Mouse (Mus musculus): ENCODE measurements at regions not wholly inside any gene's neighbourhood (a gene's known extent, or its start where the extent isn't known, plus 50 kb on each side); places are given as distances from the start of the nearest gene placed in this dataset.

- Histone ChIP-seq H3K4me1 (no peaks in the 10 kb centered on the region), H3K27ac (no peak overlapping the region), H3K4me2 (replicated peaks) (no peak overlapping the region), H3K27me3 (peaks cover 4% of the 10 kb centered on the region; the same call in 1 of the 2 replicates), H3K36me3 (no peaks in the 10 kb centered on the region), H3K9me3 (no peaks in the 10 kb centered on the region), H3K9ac (no peak overlapping the region), H3K4me3 (no peak overlapping the region)
- ATAC-seq (ENCODE audit: low FRiP score, low read depth): no peak
- 76% methylated on average over 7 of the region's 7 CpGs for WGBS
Measured at GRCm38 (mm10) chrX:12392145-12392825, 195.3 kb upstream of the Atp6ap2 start.

- H3K27ac ChIP-seq: no peak overlapping the region; the same call in 1 of the 2 replicates
- H3K4me1 ChIP-seq: no peaks in the 10 kb centered on the region
- no peak overlapping the region for H3K4me3 ChIP-seq
- H3K36me3 ChIP-seq: no peaks in the 10 kb centered on the region
- H3K4me2 ChIP-seq (replicated peaks): no peak overlapping the region
- 56% methylated on average over 3 of the region's 3 CpGs for WGBS
- no peak for ATAC-seq (ENCODE audit: low FRiP score, low read depth)
- no peak overlapping the region for H3K9ac ChIP-seq
- H3K27me3 ChIP-seq: no peaks in the 10 kb centered on the region
- no peaks in the 10 kb centered on the region for H3K9me3 ChIP-seq
Measured at GRCm38 (mm10) chrX:12409319-12409718, 178.3 kb upstream of the Atp6ap2 start.

- Histone ChIP-seq H3K4me1 (no peaks in the 10 kb centered on the region), H3K27ac (no peak overlapping the region), H3K9me3 (no peaks in the 10 kb centered on the region), H3K9ac (no peak overlapping the region), H3K36me3 (no peaks in the 10 kb centered on the region), H3K4me2 (replicated peaks) (no peak overlapping the region), H3K27me3 (peaks cover 13% of the 10 kb centered on the region; the same call in 1 of the 2 replicates), H3K4me3 (no peak overlapping the region)
- WGBS: 79% methylated on average over 6 of the region's 6 CpGs
- ATAC-seq (ENCODE audit: low FRiP score, low read depth): no peak
Measured at GRCm38 (mm10) chrX:12425566-12425965, 162.0 kb upstream of the Atp6ap2 start.

GRCm38 (mm10) chrX:12426664-12427063 lies 160.9 kb upstream of the Atp6ap2 start:
- no peak overlapping the region for H3K9ac ChIP-seq
- no peak overlapping the region for H3K4me2 ChIP-seq (replicated peaks)
- no peak for ATAC-seq (ENCODE audit: low FRiP score, low read depth)
- no peak overlapping the region for H3K4me3 ChIP-seq
- no peaks in the 10 kb centered on the region for H3K36me3 ChIP-seq
- peaks cover 13% of the 10 kb centered on the region; the same call in 1 of the 2 replicates for H3K27me3 ChIP-seq
- H3K4me1 ChIP-seq: no peaks in the 10 kb centered on the region
- 72% methylated on average over 4 of the region's 4 CpGs for WGBS
- no peak overlapping the region for H3K27ac ChIP-seq
- H3K9me3 ChIP-seq: no peaks in the 10 kb centered on the region

GRCm38 (mm10) chrX:12432289-12432688 lies 155.3 kb upstream of the Atp6ap2 start:
- 0 out of 2 replicates have a peak, but pooled peaks cover 4% of the 10 kb centered on the region for H3K9me3 ChIP-seq
- no peak overlapping the region for H3K27ac ChIP-seq
- H3K9ac ChIP-seq: no peak overlapping the region
- WGBS: 92% methylated on average over 2 of the region's 2 CpGs
- no peak overlapping the region for H3K4me2 ChIP-seq (replicated peaks)
- ATAC-seq (ENCODE audit: low FRiP score, low read depth): no peak
- no peaks in the 10 kb centered on the region for H3K27me3 ChIP-seq
- no peak overlapping the region for H3K4me3 ChIP-seq
- H3K4me1 ChIP-seq: no peaks in the 10 kb centered on the region
- H3K36me3 ChIP-seq: no peaks in the 10 kb centered on the region

- WGBS: 76% methylated on average over 8 of the region's 8 CpGs
- Histone ChIP-seq H3K36me3 (no peaks in the 10 kb centered on the region), H3K27ac (no peak overlapping the region), H3K27me3 (no peaks in the 10 kb centered on the region), H3K9ac (no peak overlapping the region), H3K4me1 (no peaks in the 10 kb centered on the region), H3K9me3 (0 out of 2 replicates have a peak, but pooled peaks cover 4% of the 10 kb centered on the region), H3K4me2 (replicated peaks) (no peak overlapping the region), H3K4me3 (no peak overlapping the region)
- no peak for ATAC-seq (ENCODE audit: low FRiP score, low read depth)
Measured at GRCm38 (mm10) chrX:12435656-12436055, 151.9 kb upstream of the Atp6ap2 start.

- no peak overlapping the region for H3K27ac ChIP-seq
- no peaks in the 10 kb centered on the region for H3K36me3 ChIP-seq
- 0 out of 2 replicates have a peak, but pooled peaks cover 4% of the 10 kb centered on the region for H3K9me3 ChIP-seq
- 0 out of 2 replicates have a peak, but pooled peaks cover 4% of the 10 kb centered on the region for H3K27me3 ChIP-seq
- H3K4me2 ChIP-seq (replicated peaks): no peak overlapping the region
- no peak for ATAC-seq (ENCODE audit: low FRiP score, low read depth)
- no peak overlapping the region for H3K9ac ChIP-seq
- H3K4me3 ChIP-seq: no peak overlapping the region
- 52% methylated on average over 7 of the region's 7 CpGs for WGBS
- H3K4me1 ChIP-seq: no peaks in the 10 kb centered on the region
Measured at GRCm38 (mm10) chrX:12436106-12436505, 151.5 kb upstream of the Atp6ap2 start.

- H3K9me3 ChIP-seq: no peaks in the 10 kb centered on the region
- H3K4me1 ChIP-seq: no peaks in the 10 kb centered on the region
- ATAC-seq (ENCODE audit: low FRiP score, low read depth): peak; percentile 36; the same call in 1 of the 2 replicates
- H3K9ac ChIP-seq: no peak overlapping the region
- H3K36me3 ChIP-seq: no peaks in the 10 kb centered on the region
- peaks cover 15% of the 10 kb centered on the region; the same call in 1 of the 2 replicates for H3K27me3 ChIP-seq
- no peak overlapping the region for H3K4me2 ChIP-seq (replicated peaks)
- WGBS: 58% methylated on average over 12 of the region's 12 CpGs
- H3K27ac ChIP-seq: no peak overlapping the region
- H3K4me3 ChIP-seq: no peak overlapping the region
Measured at GRCm38 (mm10) chrX:12439447-12439846, 148.2 kb upstream of the Atp6ap2 start.

GRCm38 (mm10) chrX:12443794-12444193 lies 143.8 kb upstream of the Atp6ap2 start:
- 70% methylated on average over 5 of the region's 5 CpGs for WGBS
- no peaks in the 10 kb centered on the region for H3K36me3 ChIP-seq
- no peaks in the 10 kb centered on the region for H3K9me3 ChIP-seq
- H3K4me1 ChIP-seq: no peaks in the 10 kb centered on the region
- H3K9ac ChIP-seq: no peak overlapping the region
- H3K27me3 ChIP-seq: peaks cover 17% of the 10 kb centered on the region; the same call in 1 of the 2 replicates
- H3K27ac ChIP-seq: no peak overlapping the region
- no peak overlapping the region for H3K4me3 ChIP-seq
- no peak for ATAC-seq (ENCODE audit: low FRiP score, low read depth)
- no peak overlapping the region for H3K4me2 ChIP-seq (replicated peaks)

GRCm38 (mm10) chrX:12445093-12445492 lies 142.5 kb upstream of the Atp6ap2 start:
- Histone ChIP-seq H3K27ac (no peak overlapping the region), H3K4me2 (replicated peaks) (no peak overlapping the region), H3K36me3 (no peaks in the 10 kb centered on the region), H3K4me3 (no peak overlapping the region), H3K9ac (no peak overlapping the region), H3K4me1 (no peaks in the 10 kb centered on the region), H3K9me3 (no peaks in the 10 kb centered on the region), H3K27me3 (peaks cover 17% of the 10 kb centered on the region; the same call in 1 of the 2 replicates)
- ATAC-seq (ENCODE audit: low FRiP score, low read depth): no peak
- WGBS: 78% methylated on average over 2 of the region's 2 CpGs

- Histone ChIP-seq H3K9me3 (no peaks in the 10 kb centered on the region), H3K36me3 (no peaks in the 10 kb centered on the region), H3K4me2 (replicated peaks) (no peak overlapping the region), H3K9ac (no peak overlapping the region), H3K4me1 (no peaks in the 10 kb centered on the region), H3K4me3 (no peak overlapping the region), H3K27ac (no peak overlapping the region), H3K27me3 (peaks cover 8% of the 10 kb centered on the region; the same call in 1 of the 2 replicates)
- no peak for ATAC-seq (ENCODE audit: low FRiP score, low read depth)
Measured at GRCm38 (mm10) chrX:12447962-12448361, 139.6 kb upstream of the Atp6ap2 start.

GRCm38 (mm10) chrX:12449688-12450087 lies 137.9 kb upstream of the Atp6ap2 start:
- H3K9ac ChIP-seq: no peak overlapping the region
- no peaks in the 10 kb centered on the region for H3K9me3 ChIP-seq
- H3K27me3 ChIP-seq: no peaks in the 10 kb centered on the region; the same call in 1 of the 2 replicates
- H3K4me2 ChIP-seq (replicated peaks): no peak overlapping the region
- H3K4me3 ChIP-seq: no peak overlapping the region
- no peak for ATAC-seq (ENCODE audit: low FRiP score, low read depth)
- no peak overlapping the region for H3K27ac ChIP-seq
- WGBS: 87% methylated on average over 3 of the region's 3 CpGs
- no peaks in the 10 kb centered on the region for H3K36me3 ChIP-seq
- no peaks in the 10 kb centered on the region for H3K4me1 ChIP-seq

Data from limb, embryonic 13.5 days (tissue).